Mouse (Mus musculus) intestine, embryonic 15.5 days (tissue): Measurements from ENCODE around the gene Olfr1396. TPM values are rescaled to one million over a fixed set of nuclear protein-coding genes. Genes with fewer than 3 reads are reported as not detected.

Experiments
- ATAC-seq: fragments of 200-750 bp; cut with Nextera tagmentation; 2 replicates; pipeline ENCODE4 v1.8.0; 2017; ENCODE audit warnings: moderate TSS enrichment, moderate library complexity
- H3K27ac ChIP-seq: fragments of 300-500 bp; sonication (generic); 2 replicates; pipeline ENCODE4 v1.5.1; 2015; ENCODE audit warnings: mild to moderate bottlenecking, inconsistent platforms
- H3K27me3 ChIP-seq: fragments of 300-500 bp; sonication (generic); replicated peaks from 2 replicates; pipeline ENCODE4 v1.6.1; 2015; ENCODE audit warnings: inconsistent platforms
- H3K36me3 ChIP-seq: fragments of 300-500 bp; sonication (generic); 2 replicates; pipeline ENCODE4 v1.6.1; 2015; ENCODE audit warnings: inconsistent platforms
- H3K4me1 ChIP-seq: fragments of 300-500 bp; sonication (generic); replicated peaks from 2 replicates; pipeline ENCODE4 v1.6.1; 2015; ENCODE audit warnings: inconsistent platforms
- H3K4me2 ChIP-seq: fragments of 300-500 bp; sonication (generic); replicated peaks from 2 replicates; pipeline ENCODE4 v1.6.1; 2015; ENCODE audit warnings: mild to moderate bottlenecking, inconsistent platforms
- H3K4me3 ChIP-seq: fragments of 300-500 bp; sonication (generic); replicated peaks from 2 replicates; pipeline ENCODE4 v1.5.1; 2015; ENCODE audit warnings: inconsistent platforms
- H3K9ac ChIP-seq: fragments of 300-500 bp; sonication (generic); 2 replicates; pipeline ENCODE4 v1.6.1; 2015; ENCODE audit warnings: inconsistent platforms
- H3K9me3 ChIP-seq: fragments of 300-500 bp; sonication (generic); 2 replicates; pipeline ENCODE4 v1.6.1; 2016; ENCODE audit warnings: inconsistent platforms
- WGBS: fragments of 180-500 bp; shearing (Covaris S2); methylation state at CpG from one replicate; pipeline ENCODE4 v1.1.7; 2015; 5-methylcytosine and 5-hydroxymethylcytosine counted together
- polyA plus RNA-seq: library from polyadenylated mRNA; unstranded; fragments of >200 nt; fragmentation: Nextera tagmentation; extraction: Ambion mirVana; gene quantifications from 2 replicates; pipeline ENCODE4 v1.2.1, GENCODE M21; 2015

The Olfr1396 gene
- not detected in 2 replicates for polyA plus RNA-seq

DNA sequence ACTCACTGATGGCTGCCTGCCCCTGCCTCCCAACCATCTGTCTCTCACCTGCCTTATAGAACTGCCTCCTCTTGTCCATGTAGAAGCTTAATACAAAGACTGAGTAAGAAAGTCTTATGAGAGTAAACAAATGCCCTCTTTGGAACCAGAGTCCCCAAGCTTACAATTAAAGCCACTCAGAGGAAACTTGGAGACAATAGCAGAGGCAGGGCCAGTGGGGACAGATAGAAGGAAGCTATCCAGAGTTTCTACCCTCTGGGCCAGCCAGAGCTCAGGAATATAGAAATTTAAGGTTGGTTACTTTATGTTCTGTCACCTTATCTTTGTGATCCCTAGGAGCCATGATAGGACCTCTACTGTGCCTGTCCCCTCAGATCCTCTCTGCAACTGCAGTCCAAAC, at the start of gene Olfr1396:
Gene Olfr1396 (minus strand): TSS at position 101 of the 400 bp plus-strand sequence.
- H3K9me3 ChIP-seq, result no peaks in the 10 kb centered on the region
- no peak within 1 kb of the TSS for H3K27ac ChIP-seq
- no peak within 1 kb of the TSS for H3K4me3 ChIP-seq
- no peaks in the 10 kb centered on the region for H3K4me1 ChIP-seq
- H3K4me2 ChIP-seq, result no peak within 1 kb of the TSS
- ATAC-seq, result no peak
- H3K27me3 ChIP-seq, result no peaks in the 10 kb centered on the region
- no peak within 1 kb of the TSS for H3K9ac ChIP-seq
- no peaks in the 10 kb centered on the region for H3K36me3 ChIP-seq

GRCm38 (mm10) chr11:49156821-49157814, 42.4 kb upstream of the Olfr1396 start:
- Histone ChIP-seq H3K4me1 (no peaks in the 10 kb centered on the region), H3K9me3 (no peaks in the 10 kb centered on the region), H3K9ac (no peak overlapping the region), H3K27ac (no peak overlapping the region), H3K27me3 (no peaks in the 10 kb centered on the region), H3K36me3 (no peaks in the 10 kb centered on the region), H3K4me2 (no peak overlapping the region), H3K4me3 (no peak overlapping the region)
- ATAC-seq, result no peak
- 81% methylated on average over 2 of the region's 2 CpGs for WGBS

DNA sequence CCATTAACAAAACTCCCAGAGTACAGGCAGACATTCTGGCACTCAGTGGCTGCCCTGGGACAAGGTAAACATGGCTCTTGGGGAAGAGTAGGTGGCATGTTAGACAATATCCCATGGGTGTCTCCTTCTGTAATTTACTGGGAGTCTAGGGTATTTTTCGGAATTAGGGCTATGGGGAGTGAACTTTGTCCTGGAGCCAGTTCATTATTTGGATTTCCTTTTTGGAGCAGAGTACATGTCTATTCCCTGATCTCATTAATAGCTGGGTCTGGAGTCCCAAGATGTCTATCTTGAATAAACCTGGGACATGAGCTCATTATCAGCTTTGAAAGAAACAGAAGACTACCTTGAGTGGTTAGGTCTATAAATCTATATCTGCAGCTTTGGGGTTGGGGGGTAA, 39.4 kb upstream of the Olfr1396 start, which contains the start of gene Olfr1394:
Gene Olfr1394 (plus strand): TSS at position 301 of the 400 bp plus-strand sequence.
- no peaks in the 10 kb centered on the region for H3K4me1 ChIP-seq
- no peak within 1 kb of the TSS for H3K27ac ChIP-seq
- no peaks in the 10 kb centered on the region for H3K27me3 ChIP-seq
- 74% methylated on average over 1 of the region's 1 CpGs for WGBS
- H3K9me3 ChIP-seq, result no peaks in the 10 kb centered on the region
- no peak within 1 kb of the TSS for H3K4me3 ChIP-seq
- H3K36me3 ChIP-seq, result no peaks in the 10 kb centered on the region
- no peak for ATAC-seq
- no peak within 1 kb of the TSS for H3K4me2 ChIP-seq
- no peak within 1 kb of the TSS for H3K9ac ChIP-seq

DNA sequence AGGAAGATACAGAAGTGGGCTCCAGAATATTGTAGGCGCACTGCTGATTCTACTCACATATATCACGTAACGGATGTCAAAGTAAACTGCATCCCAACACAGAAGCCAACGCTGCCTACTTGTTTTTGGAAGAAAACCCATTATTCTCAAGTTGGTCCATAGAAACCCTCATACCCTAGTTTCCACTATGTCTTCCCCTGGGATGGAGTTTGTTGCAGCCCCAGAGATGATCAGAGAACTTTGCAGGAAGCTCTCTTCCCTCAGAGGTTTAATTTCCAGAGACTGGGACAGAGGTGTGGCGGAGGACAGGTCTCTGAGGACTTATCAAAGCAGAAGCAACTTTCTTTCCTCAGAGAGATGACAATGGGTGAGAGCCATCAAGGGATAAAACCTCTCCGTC, 27.3 kb upstream of the Olfr1396 start, which contains the start of gene Olfr1395:
Gene Olfr1395 (plus strand): TSS at position 301 of the 400 bp plus-strand sequence.
- Histone ChIP-seq H3K27ac (no peak within 1 kb of the TSS), H3K4me1 (no peaks in the 10 kb centered on the region), H3K9me3 (no peaks in the 10 kb centered on the region), H3K36me3 (no peaks in the 10 kb centered on the region), H3K9ac (no peak within 1 kb of the TSS), H3K27me3 (no peaks in the 10 kb centered on the region), H3K4me2 (no peak within 1 kb of the TSS), H3K4me3 (no peak within 1 kb of the TSS)
- ATAC-seq, result no peak
- 92% methylated on average over 6 of the region's 6 CpGs for WGBS

DNA sequence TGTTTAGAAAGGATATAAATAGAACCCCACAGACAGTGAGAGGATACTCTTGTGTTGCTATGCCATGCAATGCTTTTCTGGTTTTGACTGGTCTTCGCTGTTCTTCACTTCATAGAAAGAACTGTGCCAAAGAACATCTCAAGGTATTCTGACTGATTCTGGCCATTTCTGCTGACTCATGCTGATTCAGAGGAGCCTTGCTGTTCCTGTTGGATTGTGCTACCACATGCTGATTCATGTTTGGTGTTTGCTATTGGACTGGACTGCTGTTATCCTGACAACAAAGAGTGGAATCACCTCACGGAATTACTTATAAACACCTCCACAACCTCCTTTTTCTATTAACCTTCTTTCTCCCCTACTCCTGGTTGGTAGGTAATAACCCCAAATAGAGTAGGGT, 9.5 kb upstream of the Olfr1396 start:
- Histone ChIP-seq H3K4me3 (no peak overlapping the region), H3K9me3 (no peaks in the 10 kb centered on the region), H3K27me3 (no peaks in the 10 kb centered on the region), H3K9ac (no peak overlapping the region), H3K4me2 (no peak overlapping the region), H3K27ac (no peak overlapping the region), H3K4me1 (0 out of 2 replicates have a peak, but pooled peaks cover 3% of the 10 kb centered on the region), H3K36me3 (no peaks in the 10 kb centered on the region)
- no peak for ATAC-seq
- 81% methylated on average over 2 of the region's 2 CpGs for WGBS

DNA sequence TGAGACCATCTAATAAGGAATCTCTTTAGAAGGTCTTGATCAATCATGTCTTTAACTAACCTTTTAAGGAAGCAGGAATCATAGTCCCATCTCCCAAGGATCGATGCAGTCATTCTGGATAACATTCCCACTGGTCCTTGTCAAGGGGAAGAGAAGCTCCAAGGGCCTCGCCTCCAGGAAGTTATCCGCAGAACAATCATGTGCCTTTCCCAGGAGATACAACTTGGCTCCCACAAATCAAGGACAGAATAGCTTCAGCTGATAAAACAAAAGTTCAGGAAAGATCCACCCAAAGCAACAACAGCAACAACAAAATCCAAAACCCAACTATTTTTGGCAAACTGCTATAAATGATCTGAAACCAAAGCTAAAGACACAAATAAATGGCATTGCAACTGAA, 5.0 kb upstream of the Olfr1396 start:
- no peaks in the 10 kb centered on the region for H3K4me1 ChIP-seq
- H3K4me3 ChIP-seq, result no peak overlapping the region
- H3K9ac ChIP-seq, result no peak overlapping the region
- no peak overlapping the region for H3K4me2 ChIP-seq
- H3K9me3 ChIP-seq, result no peaks in the 10 kb centered on the region
- 79% methylated on average over 3 of the region's 3 CpGs for WGBS
- H3K36me3 ChIP-seq, result no peaks in the 10 kb centered on the region
- ATAC-seq, result no peak
- H3K27me3 ChIP-seq, result no peaks in the 10 kb centered on the region
- H3K27ac ChIP-seq, result no peak overlapping the region

DNA sequence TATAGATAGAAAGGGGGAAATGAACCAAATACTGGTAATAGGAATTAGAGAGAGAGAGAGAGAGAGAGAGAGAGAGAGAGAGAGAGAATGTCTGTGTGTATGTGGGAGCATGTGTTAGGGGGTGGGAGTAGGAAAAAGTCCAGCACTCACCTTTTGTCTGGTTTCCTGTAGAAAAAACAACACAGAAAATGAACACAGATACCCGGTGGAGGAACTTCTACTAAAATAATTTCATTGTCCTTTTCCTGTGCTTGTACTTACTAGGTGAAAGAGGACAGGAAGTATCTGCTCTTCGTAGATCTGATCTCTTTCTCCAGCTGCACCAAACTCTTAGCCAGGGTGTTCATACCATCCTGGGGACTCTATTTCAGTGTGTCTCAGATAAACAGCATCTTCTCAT, 516 bp downstream of the Olfr1396 start:
- Histone ChIP-seq H3K27me3 (no peaks in the 10 kb centered on the region), H3K4me1 (no peaks in the 10 kb centered on the region), H3K9ac (no peak overlapping the region), H3K4me2 (no peak overlapping the region), H3K36me3 (no peaks in the 10 kb centered on the region), H3K27ac (no peak overlapping the region), H3K4me3 (no peak overlapping the region), H3K9me3 (no peaks in the 10 kb centered on the region)
- 46% methylated on average over 2 of the region's 2 CpGs for WGBS
- ATAC-seq, result no peak

DNA sequence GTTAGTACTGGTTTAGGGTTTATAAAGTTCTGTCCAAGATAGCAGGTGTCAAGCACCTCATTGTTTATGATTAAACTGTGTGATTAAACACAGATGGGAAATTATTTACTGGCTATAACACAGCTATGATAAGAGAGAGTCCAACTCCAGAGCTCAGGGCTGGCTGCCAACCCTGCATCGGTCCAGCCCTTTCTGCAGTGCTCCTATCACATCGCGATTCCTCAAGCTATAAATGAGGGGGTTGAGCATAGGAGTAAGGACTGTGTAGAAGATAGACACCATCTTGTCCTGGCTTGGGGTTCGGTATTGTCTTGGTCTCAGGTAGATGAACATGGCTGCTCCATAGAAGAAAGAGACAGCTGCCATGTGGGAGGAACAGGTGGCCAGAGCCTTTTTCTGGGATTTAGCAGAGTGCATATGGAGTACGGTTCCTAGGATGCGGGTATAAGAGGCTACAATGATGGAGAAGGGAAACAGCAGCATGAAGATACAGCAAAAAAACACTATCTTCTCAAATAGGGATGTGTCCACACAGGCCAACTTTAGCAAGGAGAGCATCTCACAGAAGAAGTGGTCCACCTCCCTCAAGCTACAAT, 2.0 kb downstream of the Olfr1396 start:
- Histone ChIP-seq H3K27ac (no peak overlapping the region), H3K27me3 (no peaks in the 10 kb centered on the region), H3K4me2 (no peak overlapping the region), H3K4me1 (no peaks in the 10 kb centered on the region), H3K36me3 (no peaks in the 10 kb centered on the region), H3K9me3 (no peaks in the 10 kb centered on the region), H3K4me3 (no peak overlapping the region), H3K9ac (no peak overlapping the region)
- ATAC-seq, result peak; percentile 61
- 62% methylated on average over 6 of the region's 6 CpGs for WGBS

DNA sequence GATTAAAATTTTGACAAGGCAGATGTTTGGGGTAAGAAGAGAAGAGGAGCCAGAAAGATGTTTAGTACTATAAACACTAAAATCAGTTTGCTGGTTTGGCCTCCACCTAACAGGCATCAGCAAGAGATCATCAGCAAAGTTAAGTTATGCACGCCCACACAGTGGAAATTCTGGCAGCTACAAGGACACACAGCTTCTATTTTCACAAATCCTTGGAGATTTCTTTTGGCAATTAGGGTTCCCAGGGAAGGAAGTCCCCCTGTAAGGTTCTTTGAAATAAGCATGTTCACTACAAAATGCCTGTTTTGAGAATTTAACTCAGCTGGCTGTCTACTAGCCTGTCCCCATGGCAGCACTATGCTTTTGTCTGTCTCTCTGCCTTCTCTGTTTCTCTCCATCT, 3.7 kb downstream of the Olfr1396 start:
- Histone ChIP-seq H3K27me3 (no peaks in the 10 kb centered on the region), H3K4me3 (no peak overlapping the region), H3K36me3 (no peaks in the 10 kb centered on the region), H3K9ac (no peak overlapping the region), H3K4me1 (no peaks in the 10 kb centered on the region), H3K9me3 (no peaks in the 10 kb centered on the region), H3K27ac (no peak overlapping the region), H3K4me2 (no peak overlapping the region)
- 56% methylated on average over 1 of the region's 1 CpGs for WGBS
- no peak for ATAC-seq

- Histone ChIP-seq H3K4me2 (no peak overlapping the region), H3K27me3 (no peaks in the 10 kb centered on the region), H3K4me3 (no peak overlapping the region), H3K9ac (no peak overlapping the region), H3K36me3 (no peaks in the 10 kb centered on the region), H3K9me3 (no peaks in the 10 kb centered on the region), H3K4me1 (no peaks in the 10 kb centered on the region), H3K27ac (no peak overlapping the region)
- peak; percentile 23; the same call in 1 of the 2 replicates for ATAC-seq
- 44% methylated on average over 1 of the region's 1 CpGs for WGBS
Observed at GRCm38 (mm10) chr11:49108833-49109232, 5.8 kb downstream of the Olfr1396 start.

DNA sequence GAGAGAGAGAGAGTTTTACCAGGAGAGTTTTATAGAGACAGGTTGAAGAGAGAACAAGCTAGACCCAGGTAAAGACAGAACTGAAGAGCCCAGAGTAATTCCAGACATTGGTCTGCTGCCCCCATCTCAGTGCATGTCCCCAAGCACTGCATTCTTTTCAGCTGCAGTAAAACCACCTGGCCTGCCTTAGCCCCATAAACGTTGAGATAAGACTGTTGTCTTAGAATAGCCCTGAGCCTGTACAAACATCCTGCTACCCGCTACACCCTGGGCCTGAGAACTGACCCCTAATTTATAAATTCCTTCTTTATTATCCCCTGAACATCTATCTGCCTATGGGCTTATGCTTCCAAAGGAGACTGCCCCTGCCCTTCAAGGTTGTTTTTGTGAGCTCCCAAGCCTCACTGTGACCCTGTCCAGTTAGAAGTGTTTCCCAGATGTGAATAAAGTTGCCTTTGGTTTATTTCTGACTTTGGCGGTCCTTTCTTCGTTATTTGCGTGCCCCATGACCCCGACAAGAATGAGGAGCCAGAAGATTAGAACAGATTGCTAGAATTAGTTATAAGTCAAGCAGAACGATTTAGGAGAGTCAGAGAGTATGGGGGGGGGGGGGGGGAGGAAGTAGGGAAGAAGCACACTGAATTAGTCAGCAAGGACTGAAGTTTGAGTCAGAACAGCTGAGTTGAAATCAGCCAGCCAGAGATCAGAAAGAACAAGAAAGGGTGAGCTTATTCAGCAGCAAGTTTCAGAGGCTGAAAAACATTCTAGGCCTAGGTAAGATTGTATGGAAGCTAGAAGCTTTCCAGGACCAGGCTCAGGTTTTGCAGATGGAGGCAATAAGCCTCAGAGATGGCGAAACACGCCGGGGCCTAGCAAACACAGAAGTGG, 6.8 kb downstream of the Olfr1396 start:
- H3K4me2 ChIP-seq, result no peak overlapping the region
- WGBS, result 40% methylated on average over 10 of the region's 10 CpGs
- no peaks in the 10 kb centered on the region for H3K36me3 ChIP-seq
- no peaks in the 10 kb centered on the region for H3K27me3 ChIP-seq
- no peak overlapping the region for H3K9ac ChIP-seq
- H3K4me1 ChIP-seq, result 0 out of 2 replicates have a peak, but pooled peaks cover 3% of the 10 kb centered on the region
- H3K4me3 ChIP-seq, result no peak overlapping the region
- peak; percentile 75 for ATAC-seq
- no peak overlapping the region for H3K27ac ChIP-seq
- H3K9me3 ChIP-seq, result no peaks in the 10 kb centered on the region

- no peaks in the 10 kb centered on the region for H3K9me3 ChIP-seq
- H3K9ac ChIP-seq, result no peak overlapping the region
- ATAC-seq, result no peak
- 70% methylated on average over 1 of the region's 1 CpGs for WGBS
- 0 out of 2 replicates have a peak, but pooled peaks cover 3% of the 10 kb centered on the region for H3K4me1 ChIP-seq
- no peaks in the 10 kb centered on the region for H3K36me3 ChIP-seq
- H3K27ac ChIP-seq, result no peak overlapping the region
- H3K27me3 ChIP-seq, result no peaks in the 10 kb centered on the region
- H3K4me3 ChIP-seq, result no peak overlapping the region
- no peak overlapping the region for H3K4me2 ChIP-seq
Observed at GRCm38 (mm10) chr11:49105752-49106151, 8.9 kb downstream of the Olfr1396 start.
